Mouse (Mus musculus) C2C12 (cell line): ENCODE measurements around the gene Aqp1.

ENCODE experiments used
- CEBPB ChIP-seq: IDR thresholded peaks from one replicate; pipeline ENCODE4 v1.6.1; 2011; ENCODE audit warnings: low read depth, mild to moderate bottlenecking, control low read depth, moderate library complexity
- CTCF ChIP-seq: IDR thresholded peaks from one replicate; pipeline ENCODE4 v1.5.1; 2011; ENCODE audit not compliant: control insufficient read depth, insufficient read depth, insufficient read length
- FOSL1 ChIP-seq: IDR thresholded peaks from one replicate; pipeline ENCODE4 v1.8.0; 2011; ENCODE audit warnings: mild to moderate bottlenecking, low read length; ENCODE audit not compliant: poor library complexity, insufficient read depth, severe bottlenecking
- MAX ChIP-seq: IDR thresholded peaks from one replicate; pipeline ENCODE4 v1.6.1; 2011; ENCODE audit warnings: mild to moderate bottlenecking, control low read depth
- MYOG ChIP-seq: IDR thresholded peaks from one replicate; pipeline ENCODE4 v1.6.1; 2011; ENCODE audit not compliant: control insufficient read depth, insufficient read length; ENCODE audit errors: extremely low read depth
- USF1 ChIP-seq: IDR thresholded peaks from one replicate; pipeline ENCODE4 v1.6.1; 2011; ENCODE audit warnings: low read depth, mild to moderate bottlenecking, control low read depth, moderate library complexity

DNA sequence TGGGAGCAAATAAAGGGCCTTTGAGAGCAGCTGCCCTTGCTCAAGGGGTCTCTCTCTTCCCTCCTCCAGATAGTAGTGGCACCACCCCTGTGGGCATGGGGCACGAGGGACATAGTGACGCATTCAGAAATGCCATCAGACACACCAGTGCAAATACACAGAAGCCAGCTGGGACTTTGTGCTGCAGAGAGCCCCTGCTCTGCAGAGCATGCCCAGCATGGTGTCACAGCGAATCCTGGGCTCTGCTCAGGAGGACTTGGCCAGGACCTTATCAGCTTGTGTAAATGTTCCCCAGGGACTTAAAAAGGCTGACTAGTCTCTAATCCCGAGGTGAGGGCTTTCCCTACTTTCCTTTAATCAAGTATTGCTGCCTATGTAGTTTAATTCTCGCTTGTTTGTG, 5.5 kb downstream of the Aqp1 start:
- TF ChIP-seq MAX: no peak
- TF ChIP-seq USF1: no peak
- no peak for TF ChIP-seq FOSL1
- no peak for TF ChIP-seq CTCF
- TF ChIP-seq CEBPB: no peak
- no peak for TF ChIP-seq MYOG
